Mouse (Mus musculus): Measurements from ENCODE around the gene Lrrc23. TPM values are rescaled to one million over a fixed set of nuclear protein-coding genes. Genes with fewer than 3 reads are reported as not detected.
"Not testable (repeated sequence)": the region's sequence is repeated elsewhere in the genome, so short reads cannot be mapped to it uniquely, and the experiment has no call there.

The Lrrc23 gene
- polyA plus RNA-seq, 1 experiment from 2014 or later = 0.11 TPM

DNA sequence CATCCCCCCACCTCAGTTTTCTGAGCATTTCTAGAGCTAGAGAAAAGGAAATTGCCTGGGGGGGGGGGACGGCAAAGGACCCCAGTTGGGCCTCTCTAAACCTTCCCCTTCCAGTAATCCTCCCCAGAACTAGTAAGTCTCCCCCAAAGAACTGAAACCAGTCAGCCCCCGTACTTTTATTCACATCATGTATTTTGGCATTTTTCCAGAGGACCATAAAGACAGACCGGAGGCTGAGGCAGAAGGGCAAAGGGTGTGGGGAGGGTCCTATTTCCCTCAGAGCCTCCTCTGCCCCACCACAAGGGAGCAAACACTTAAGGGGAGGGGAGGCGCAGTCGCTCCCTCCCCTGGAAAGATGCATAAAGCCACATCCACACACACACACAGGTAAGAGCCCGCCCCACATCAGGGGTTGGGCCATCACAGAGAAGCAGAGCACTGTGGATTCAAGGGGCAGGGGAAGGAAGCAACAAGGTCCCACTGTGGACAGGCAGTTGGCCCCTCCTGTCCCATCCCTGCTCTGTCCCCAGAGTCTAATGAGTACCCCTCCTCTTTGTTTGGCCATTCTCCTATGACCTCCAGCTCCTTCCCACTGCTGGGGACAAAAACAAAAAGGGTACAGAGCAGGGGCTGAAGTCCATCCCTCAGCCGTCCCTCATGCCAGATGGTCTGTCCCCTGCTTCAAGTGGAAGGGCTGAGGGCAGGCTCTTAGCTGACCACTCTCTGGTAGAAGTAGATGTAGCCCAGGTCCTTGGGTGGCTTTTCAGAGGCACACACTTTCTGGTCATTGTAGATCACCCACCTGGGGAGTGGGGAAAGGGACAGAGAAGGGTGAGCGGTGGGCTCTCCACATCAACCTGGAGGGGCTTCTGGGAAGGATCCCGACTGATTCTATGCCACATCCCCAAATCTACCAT is 35.6 kb upstream of the Lrrc23 start:
- WGBS = 72% methylated on average over 9 of the region's 9 CpGs
- no peak for DNase-seq (ENCODE audit: low spot score)
- H3K4me1 ChIP-seq (replicated peaks; ENCODE audit: control insufficient read depth, insufficient read depth, low read length) = peaks cover 31% of the 10 kb centered on the region
- H3K4me3 ChIP-seq (ENCODE audit: low read depth, low read length) = peak overlapping the region; percentile 87; the same call in 1 of the 2 replicates
- no peaks in the 10 kb centered on the region for H3K27me3 ChIP-seq (replicated peaks; ENCODE audit: control insufficient read depth, insufficient read depth, low read length)
- peak overlapping the region; percentile 98 for H3K9ac ChIP-seq (ENCODE audit: low read depth, low read length)
- H3K36me3 ChIP-seq (ENCODE audit: control insufficient read depth, insufficient read depth, low read length) = peaks cover 52% of the 10 kb centered on the region
- peak overlapping the region; percentile 70; the same call in 1 of the 2 replicates for H3K4me2 ChIP-seq
- no peaks in the 10 kb centered on the region for H3K9me3 ChIP-seq (ENCODE audit: control insufficient read depth, low read length)
- ATAC-seq (replicated peaks; ENCODE audit: low FRiP score) = no peak
- H3K27ac ChIP-seq (ENCODE audit: low read depth, low read length) = peak overlapping the region; percentile 98; the same call in 1 of the 2 replicates

GRCm38 (mm10) chr6:124814448-124814847 is 34.9 kb upstream of the Lrrc23 start:
- no peaks in the 10 kb centered on the region for H3K27me3 ChIP-seq (replicated peaks; ENCODE audit: control insufficient read depth, insufficient read depth, low read length)
- H3K4me2 ChIP-seq = peak overlapping the region; percentile 70
- ATAC-seq (replicated peaks; ENCODE audit: low FRiP score) = peak; percentile 8; the same call in 1 of the 2 replicates
- no peak for DNase-seq (ENCODE audit: low spot score)
- H3K4me1 ChIP-seq (replicated peaks; ENCODE audit: control insufficient read depth, insufficient read depth, low read length) = peaks cover 37% of the 10 kb centered on the region
- peaks cover 48% of the 10 kb centered on the region for H3K36me3 ChIP-seq (ENCODE audit: control insufficient read depth, insufficient read depth, low read length)
- H3K9ac ChIP-seq (ENCODE audit: low read depth, low read length) = peak overlapping the region; percentile 98
- H3K27ac ChIP-seq (ENCODE audit: low read depth, low read length) = peak overlapping the region; percentile 98
- H3K9me3 ChIP-seq (ENCODE audit: control insufficient read depth, low read length) = no peaks in the 10 kb centered on the region
- WGBS = 29% methylated on average over 7 of the region's 8 CpGs
- H3K4me3 ChIP-seq (ENCODE audit: low read depth, low read length) = peak overlapping the region; percentile 87

GRCm38 (mm10) chr6:124813933-124814332 is 34.4 kb upstream of the Lrrc23 start, which contains the start of gene Tpi1:
TSS of gene Tpi1 (minus strand) at chr6:124814296.
- no peaks in the 10 kb centered on the region for H3K27me3 ChIP-seq (replicated peaks; ENCODE audit: control insufficient read depth, insufficient read depth, low read length)
- peaks cover 38% of the 10 kb centered on the region for H3K4me1 ChIP-seq (replicated peaks; ENCODE audit: control insufficient read depth, insufficient read depth, low read length)
- H3K4me2 ChIP-seq = peak within 1 kb of the TSS; percentile 70
- H3K9me3 ChIP-seq (ENCODE audit: control insufficient read depth, low read length) = no peaks in the 10 kb centered on the region
- peak within 1 kb of the TSS; percentile 87 for H3K4me3 ChIP-seq (ENCODE audit: low read depth, low read length)
- H3K27ac ChIP-seq (ENCODE audit: low read depth, low read length) = peak within 1 kb of the TSS; percentile 98
- peaks cover 43% of the 10 kb centered on the region for H3K36me3 ChIP-seq (ENCODE audit: control insufficient read depth, insufficient read depth, low read length)
- under 1% methylated on average over 22 of the region's 22 CpGs for WGBS
- DNase-seq (ENCODE audit: low spot score) (peak; percentile 92), ATAC-seq (replicated peaks; ENCODE audit: low FRiP score) (peak; percentile 86)
- peak within 1 kb of the TSS; percentile 98 for H3K9ac ChIP-seq (ENCODE audit: low read depth, low read length)

- H3K9ac ChIP-seq (ENCODE audit: low read depth, low read length) = peak overlapping the region; percentile 98
- ATAC-seq (replicated peaks; ENCODE audit: low FRiP score) (peak; percentile 66), DNase-seq (ENCODE audit: low spot score) (peak; percentile 87)
- peak overlapping the region; percentile 98 for H3K27ac ChIP-seq (ENCODE audit: low read depth, low read length)
- peak overlapping the region; percentile 70 for H3K4me2 ChIP-seq
- H3K36me3 ChIP-seq (ENCODE audit: control insufficient read depth, insufficient read depth, low read length) = peaks cover 39% of the 10 kb centered on the region
- WGBS = under 1% methylated on average over 18 of the region's 18 CpGs
- peaks cover 38% of the 10 kb centered on the region for H3K4me1 ChIP-seq (replicated peaks; ENCODE audit: control insufficient read depth, insufficient read depth, low read length)
- H3K4me3 ChIP-seq (ENCODE audit: low read depth, low read length) = peak overlapping the region; percentile 87
- no peaks in the 10 kb centered on the region for H3K9me3 ChIP-seq (ENCODE audit: control insufficient read depth, low read length)
- H3K27me3 ChIP-seq (replicated peaks; ENCODE audit: control insufficient read depth, insufficient read depth, low read length) = no peaks in the 10 kb centered on the region
Measured at GRCm38 (mm10) chr6:124813496-124813895, 34.0 kb upstream of the Lrrc23 start.

DNA sequence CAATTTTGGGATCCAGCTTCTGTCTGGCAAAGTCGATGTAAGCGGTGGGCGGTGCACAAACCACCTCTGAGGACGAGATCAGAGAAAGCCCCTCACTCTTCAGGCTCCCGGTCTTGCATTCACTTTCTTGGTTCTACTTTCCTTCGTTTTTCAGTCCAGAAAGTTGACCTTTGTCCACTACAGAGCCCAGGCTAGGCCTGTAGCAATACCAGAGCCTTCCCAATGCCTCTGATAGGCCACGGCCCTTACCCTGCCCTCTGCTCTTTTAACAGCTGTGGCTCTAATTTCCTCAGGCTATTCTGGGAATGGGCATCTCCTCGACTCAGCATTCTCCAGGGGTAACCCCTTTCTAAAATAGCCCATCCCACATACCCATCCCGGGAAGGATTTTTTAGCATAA is 33.3 kb upstream of the Lrrc23 start:
- H3K27ac ChIP-seq (ENCODE audit: low read depth, low read length) = peak overlapping the region; percentile 98
- 27% methylated on average over 9 of the region's 9 CpGs for whole genome bisulfite sequencing
- peak overlapping the region; percentile 87 for H3K4me3 ChIP-seq (ENCODE audit: low read depth, low read length)
- no peaks in the 10 kb centered on the region for H3K27me3 ChIP-seq (replicated peaks; ENCODE audit: control insufficient read depth, insufficient read depth, low read length)
- H3K9ac ChIP-seq (ENCODE audit: low read depth, low read length) = peak overlapping the region; percentile 98
- DNase-seq (ENCODE audit: low spot score) (no peak), ATAC-seq (replicated peaks; ENCODE audit: low FRiP score) (no peak)
- peaks cover 42% of the 10 kb centered on the region for H3K4me1 ChIP-seq (replicated peaks; ENCODE audit: control insufficient read depth, insufficient read depth, low read length)
- peaks cover 33% of the 10 kb centered on the region for H3K36me3 ChIP-seq (ENCODE audit: control insufficient read depth, insufficient read depth, low read length)
- peak overlapping the region; percentile 70 for H3K4me2 ChIP-seq
- no peaks in the 10 kb centered on the region for H3K9me3 ChIP-seq (ENCODE audit: control insufficient read depth, low read length)

DNA sequence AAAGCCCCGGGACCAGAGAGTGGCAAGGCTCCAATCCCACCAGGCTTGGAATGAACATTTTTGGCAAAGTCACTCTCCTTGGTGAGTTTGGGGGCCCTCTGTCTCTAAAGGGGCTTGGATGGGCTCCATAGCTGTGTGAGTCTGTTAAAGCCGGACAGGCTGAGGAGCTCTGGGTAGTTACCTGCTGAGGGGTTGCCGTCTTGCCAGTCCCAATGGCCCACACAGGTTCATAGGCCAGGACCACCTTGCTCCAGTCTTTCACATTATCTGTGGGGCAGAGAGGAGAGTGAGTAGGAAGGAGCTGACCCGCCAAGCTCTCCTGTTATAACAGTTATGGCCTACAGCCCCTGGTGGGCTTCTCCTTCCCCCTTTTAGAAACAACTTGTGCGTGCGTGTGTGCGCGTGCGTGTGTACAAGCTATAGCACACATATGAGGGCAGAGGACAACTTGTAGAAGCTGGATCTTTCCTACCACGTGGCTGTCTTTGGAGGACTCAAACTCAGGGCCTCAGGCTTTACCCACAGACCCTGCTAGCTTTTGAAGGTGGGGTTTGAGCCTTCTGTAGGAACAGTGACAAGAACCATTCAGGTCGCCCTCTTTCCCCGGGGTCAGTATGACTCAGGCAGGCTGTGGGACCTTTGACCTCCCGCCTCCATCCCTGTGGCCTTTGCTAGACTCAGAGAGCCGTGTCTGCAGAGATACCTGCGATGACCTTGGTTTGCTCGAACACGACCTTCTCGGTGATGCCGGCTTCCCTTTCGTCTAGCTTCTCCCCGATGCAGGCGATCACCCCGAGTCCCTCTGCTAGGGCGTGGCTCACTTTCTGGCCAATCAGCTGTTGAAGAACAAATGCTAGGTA is 32.4 kb upstream of the Lrrc23 start:
- peak overlapping the region; percentile 98 for H3K9ac ChIP-seq (ENCODE audit: low read depth, low read length)
- no peaks in the 10 kb centered on the region for H3K9me3 ChIP-seq (ENCODE audit: control insufficient read depth, low read length)
- 77% methylated on average over 24 of the region's 24 CpGs for WGBS
- peaks cover 25% of the 10 kb centered on the region for H3K36me3 ChIP-seq (ENCODE audit: control insufficient read depth, insufficient read depth, low read length)
- H3K27ac ChIP-seq (ENCODE audit: low read depth, low read length) = peak overlapping the region; percentile 98
- peaks cover 46% of the 10 kb centered on the region for H3K4me1 ChIP-seq (replicated peaks; ENCODE audit: control insufficient read depth, insufficient read depth, low read length)
- H3K4me2 ChIP-seq = peak overlapping the region; percentile 70
- ATAC-seq (replicated peaks; ENCODE audit: low FRiP score) (no peak), DNase-seq (ENCODE audit: low spot score) (no peak)
- peak overlapping the region; percentile 87 for H3K4me3 ChIP-seq (ENCODE audit: low read depth, low read length)
- no peaks in the 10 kb centered on the region for H3K27me3 ChIP-seq (replicated peaks; ENCODE audit: control insufficient read depth, insufficient read depth, low read length)

GRCm38 (mm10) chr6:124811403-124811665 is 31.8 kb upstream of the Lrrc23 start:
- H3K27me3 ChIP-seq (replicated peaks; ENCODE audit: control insufficient read depth, insufficient read depth, low read length) = no peaks in the 10 kb centered on the region
- peak overlapping the region; percentile 98; the same call in 1 of the 2 replicates for H3K27ac ChIP-seq (ENCODE audit: low read depth, low read length)
- H3K4me3 ChIP-seq (ENCODE audit: low read depth, low read length) = peak overlapping the region; percentile 87; the same call in 1 of the 2 replicates
- WGBS = 87% methylated on average over 4 of the region's 4 CpGs
- H3K36me3 ChIP-seq (ENCODE audit: control insufficient read depth, insufficient read depth, low read length) = peaks cover 22% of the 10 kb centered on the region
- H3K9me3 ChIP-seq (ENCODE audit: control insufficient read depth, low read length) = no peaks in the 10 kb centered on the region
- no peak overlapping the region; the same call in 1 of the 2 replicates for H3K9ac ChIP-seq (ENCODE audit: low read depth, low read length)
- peaks cover 49% of the 10 kb centered on the region for H3K4me1 ChIP-seq (replicated peaks; ENCODE audit: control insufficient read depth, insufficient read depth, low read length)
- ATAC-seq (replicated peaks; ENCODE audit: low FRiP score) (no peak), DNase-seq (ENCODE audit: low spot score) (no peak)
- H3K4me2 ChIP-seq = peak overlapping the region; percentile 70

- not testable (repeated sequence) for ATAC-seq (replicated peaks; ENCODE audit: low FRiP score); DNase-seq (ENCODE audit: low spot score); H3K9me3 ChIP-seq (ENCODE audit: control insufficient read depth, low read length); H3K27me3 ChIP-seq (replicated peaks; ENCODE audit: control insufficient read depth, insufficient read depth, low read length)
- Histone ChIP-seq H3K4me3 (ENCODE audit: low read depth, low read length) (peak overlapping the region; percentile 68; the same call in 1 of the 2 replicates), H3K9ac (ENCODE audit: low read depth, low read length) (peak overlapping the region; percentile 81; the same call in 1 of the 2 replicates), H3K27ac (ENCODE audit: low read depth, low read length) (peak overlapping the region; percentile 96; the same call in 1 of the 2 replicates), H3K4me2 (peak overlapping the region; percentile 96), H3K4me1 (replicated peaks; ENCODE audit: control insufficient read depth, insufficient read depth, low read length) (peaks cover 53% of the 10 kb centered on the region), H3K36me3 (ENCODE audit: control insufficient read depth, insufficient read depth, low read length) (peaks cover 22% of the 10 kb centered on the region)
- 80% methylated on average over 11 of the region's 11 CpGs for WGBS
Measured at GRCm38 (mm10) chr6:124810566-124811402, 31.3 kb upstream of the Lrrc23 start.
